Mouse (Mus musculus): Measurements from ENCODE around the gene Gna12.

DNA sequence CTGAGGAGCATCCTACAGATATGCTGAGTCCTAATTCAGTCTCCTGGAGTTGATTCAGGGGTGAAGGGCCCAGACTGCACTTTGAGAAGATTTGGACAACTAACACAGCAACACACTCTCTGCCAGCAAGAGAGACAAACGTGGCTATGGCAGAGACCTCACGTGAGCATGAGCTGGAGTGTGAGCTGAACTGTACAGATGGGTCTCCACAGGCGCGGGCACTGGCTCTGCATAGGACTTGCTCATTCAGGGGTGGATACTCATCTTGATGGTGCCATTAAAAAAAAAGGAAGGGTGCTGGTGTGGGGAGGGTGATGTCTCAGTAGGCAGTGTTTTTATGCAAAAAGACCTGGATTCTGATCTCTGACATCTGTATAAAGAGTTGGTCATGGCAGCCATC, 55.1 kb downstream of the Gna12 start:
- TF ChIP-seq CTCF (IDR thresholded peaks at IDR 0.05; ENCODE audit: extremely low read depth, insufficient read length, insufficient replicate concordance, low read depth, low read length), result no peak
- no peak for TF ChIP-seq POLR2A (IDR thresholded peaks at IDR 0.05; ENCODE audit: low read depth, low read length)
